Mouse (Mus musculus): ENCODE results near the gene Sirt7. TPM values are rescaled to one million over a fixed set of nuclear protein-coding genes. Genes with fewer than 3 reads are reported as not detected.

Gene Sirt7
- total RNA-seq (2022) = 1 to 10 TPM; 2.6 to 4.5 (median 3.8) TPM

- DNase-seq (ENCODE audit: low spot score in 2 of 2) = no peak
Observed at GRCm38 (mm10) chr11:120625152-120625775, at the start of gene Sirt7. Gene Sirt7, minus strand, starts transcription at chr11:120625240.

GRCm38 (mm10) chr11:120673594-120674122, 48.6 kb upstream of the Sirt7 start:
- no peak for DNase-seq (ENCODE audit: low spot score in 2 of 2)

- DNase-seq (ENCODE audit: low spot score in 2 of 2) = peak; percentile 94 to 96
Observed at GRCm38 (mm10) chr11:120672687-120673593, 47.9 kb upstream of the Sirt7 start, which contains the start of gene Aspscr1. Gene Aspscr1, plus strand, starts transcription at chr11:120672973.

GRCm38 (mm10) chr11:120666617-120667016, 41.6 kb upstream of the Sirt7 start:
- no peak for DNase-seq (ENCODE audit: low spot score in 2 of 2)

GRCm38 (mm10) chr11:120665406-120665805, 40.4 kb upstream of the Sirt7 start:
- no peak for DNase-seq (ENCODE audit: low spot score in 2 of 2)

- DNase-seq (ENCODE audit: low spot score in 2 of 2) = no peak
Observed at GRCm38 (mm10) chr11:120663714-120664113, 38.7 kb upstream of the Sirt7 start.

GRCm38 (mm10) chr11:120662759-120663158, 37.7 kb upstream of the Sirt7 start:
- DNase-seq (ENCODE audit: low spot score in 2 of 2) = no peak

- no peak for DNase-seq (ENCODE audit: low spot score in 2 of 2)
Observed at GRCm38 (mm10) chr11:120661076-120661460, 36.0 kb upstream of the Sirt7 start, which contains the start of gene Notum. Gene Notum, minus strand, starts transcription at chr11:120661175.

GRCm38 (mm10) chr11:120660301-120661075, 35.4 kb upstream of the Sirt7 start:
- no peak for DNase-seq (ENCODE audit: low spot score in 2 of 2)

- DNase-seq (ENCODE audit: low spot score in 2 of 2) = no peak
Observed at GRCm38 (mm10) chr11:120659509-120660300, 34.7 kb upstream of the Sirt7 start.

GRCm38 (mm10) chr11:120658876-120659410, 33.9 kb upstream of the Sirt7 start:
- DNase-seq (ENCODE audit: low spot score in 2 of 2) = peak; percentile 65 to 67

GRCm38 (mm10) chr11:120657301-120657700, 32.3 kb upstream of the Sirt7 start:
- no peak for DNase-seq (ENCODE audit: low spot score in 2 of 2)

- DNase-seq (ENCODE audit: low spot score in 2 of 2) = no peak
Observed at GRCm38 (mm10) chr11:120654741-120655140, 29.7 kb upstream of the Sirt7 start.

GRCm38 (mm10) chr11:120651872-120652271, 26.8 kb upstream of the Sirt7 start:
- no peak for DNase-seq (ENCODE audit: low spot score in 2 of 2)

GRCm38 (mm10) chr11:120648001-120648476, 23.0 kb upstream of the Sirt7 start, which contains the start of gene Myadml2:
Gene Myadml2, minus strand, starts transcription at chr11:120648158.
- peak; percentile 50 to 65 for DNase-seq (ENCODE audit: low spot score in 2 of 2)

- DNase-seq (ENCODE audit: low spot score in 2 of 2) = no peak
Observed at GRCm38 (mm10) chr11:120647047-120647830, 22.2 kb upstream of the Sirt7 start.

- DNase-seq (ENCODE audit: low spot score in 2 of 2) = peak; percentile 91
Observed at GRCm38 (mm10) chr11:120643601-120643987, 18.6 kb upstream of the Sirt7 start, which contains the start of gene Pycr1. Gene Pycr1, minus strand, starts transcription at chr11:120643769.

GRCm38 (mm10) chr11:120642939-120643600, 18.0 kb upstream of the Sirt7 start:
- no peak for DNase-seq (ENCODE audit: low spot score in 2 of 2)

- no peak for DNase-seq (ENCODE audit: low spot score in 2 of 2)
Observed at GRCm38 (mm10) chr11:120641869-120642268, 16.8 kb upstream of the Sirt7 start.

All from gastrocnemius, adult 8-10 months (tissue).